ENCODE assay signal across 14 mouse cellular contexts in genomic region chr2:5458075-5458494, GRCm38 (mm10).
A peak's percentile ranks its signal among the peaks of the same experiment; 100 is the strongest.
DNase-seq lines count a peak whose midpoint lies in the region; ATAC-seq and TF ChIP-seq lines count a peak whose summit lies in the region.
"Had no signal": no experiment of that assay in that cellular context is flagged by ENCODE, and none has a peak within 500 bp of the region (broad histone marks: within the 10 kb centered on the region; RNA-seq: fewer than 3 reads in every experiment).

No protein-coding gene starts in this region.

- H3K9me3 ChIP-seq in forebrain, embryonic 11.5 days (ENCODE audit: control insufficient read depth, low read length), result no peaks in the 10 kb centered on the region

- no peaks in the 10 kb centered on the region for H3K27me3 ChIP-seq in forebrain, embryonic 11.5 days (ENCODE audit: control insufficient read depth, insufficient read depth, low read length)

- DNase-seq in layer of hippocampus, adult 2 months (ENCODE audit: low spot score in 2 of 2), result no peak
- DNase-seq in layer of hippocampus, postnatal 14 days (ENCODE audit: low spot score in 2 of 2), result no peak
- DNase-seq in heart, adult 9 months (ENCODE audit: low spot score in 2 of 2), result peak; percentile 47 to 60
- peak; percentile 35 for DNase-seq in heart, postnatal 4 days
- DNase-seq in right cerebral cortex, postnatal 25 days, result peak; percentile 31
- DNase-seq in adrenal gland, adult 2 months, result no peak
- DNase-seq in testis, postnatal 10 days (ENCODE audit: low spot score), result no peak
- no peak for DNase-seq in forebrain, embryonic 11.5 days (ENCODE audit: low spot score)
- DNase-seq: adrenal gland, adult 8-10 months; gastrocnemius, postnatal 14 days; kidney, postnatal 36 days; liver; lung, postnatal 36 days had no signal

- no peak overlapping the region for H3K4me2 ChIP-seq in forebrain, embryonic 11.5 days (ENCODE audit: low read depth, low read length, severe bottlenecking)

- WGBS in forebrain, embryonic 11.5 days, result 90% methylated on average over 5 of the region's 5 CpGs

- peak overlapping the region; percentile 61; the same call in 1 of the 2 replicates for H3K27ac ChIP-seq in layer of hippocampus, adult 2 months
- H3K27ac ChIP-seq in forebrain, embryonic 11.5 days (ENCODE audit: low read depth, low read length), result no peak overlapping the region
- H3K27ac ChIP-seq: hindbrain, postnatal 0 days had no signal

- no peak for TF ChIP-seq CTCF in layer of hippocampus, adult 2 months (conservative IDR thresholded peaks at IDR 0.05)

- no peak overlapping the region for H3K9ac ChIP-seq in forebrain, embryonic 11.5 days (ENCODE audit: low read length)

- H3K4me3 ChIP-seq in layer of hippocampus, adult 2 months, result no peak overlapping the region
- no peak overlapping the region for H3K4me3 ChIP-seq in forebrain, embryonic 11.5 days (ENCODE audit: low read depth, low read length)

- H3K36me3 ChIP-seq in forebrain, embryonic 11.5 days (ENCODE audit: control insufficient read depth, insufficient read depth, low read length), result no peaks in the 10 kb centered on the region

- no peak for ATAC-seq in forebrain, embryonic 11.5 days (replicated peaks; ENCODE audit: low FRiP score)
- ATAC-seq: hindbrain, postnatal 0 days had no signal

- H3K4me1 ChIP-seq in forebrain, embryonic 11.5 days (replicated peaks; ENCODE audit: control insufficient read depth, insufficient read depth, low read length), result no peaks in the 10 kb centered on the region

Comparison
In these comparisons a context has a peak if more than half of its experiments do, and no peak if none do; other contexts are left out.
1. DNase-seq: peak in heart, adult 9 months (2 of 2), heart, postnatal 4 days (single experiment) and right cerebral cortex, postnatal 25 days (single experiment); none in layer of hippocampus, adult 2 months (0 of 2), layer of hippocampus, postnatal 14 days (0 of 2), adrenal gland, adult 2 months (single experiment), testis, postnatal 10 days (single experiment) and forebrain, embryonic 11.5 days (single experiment).